Mouse (Mus musculus) hematopoietic stem cell, adult 5-6 weeks (primary cell): ENCODE results near the gene Gm10718. TPM values are rescaled to one million over a fixed set of nuclear protein-coding genes. Genes with fewer than 3 reads are reported as not detected.
"Not testable (repeated sequence)": the region's sequence is repeated elsewhere in the genome, so short reads cannot be mapped to it uniquely, and the experiment has no call there.

Experiments used
- ATAC-seq, 2 experiments: fragments of 125-278 bp in 1 of 2; replicated peaks in 1 of 2; 2 replicates each; pipeline ENCODE4 v1.8.0; 2016 to 2017; ENCODE audit warnings: inconsistent platforms in 2 of 2, mild to moderate bottlenecking in 2 of 2, moderate number of reproducible peaks in 2 of 2, low read depth in 1 of 2, moderate TSS enrichment in 1 of 2; ENCODE audit not compliant: low FRiP score in 2 of 2, poor library complexity in 2 of 2, severe bottlenecking in 2 of 2, insufficient read depth in 1 of 2, low TSS enrichment in 1 of 2
- total RNA-seq: library from RNA; stranded (forward); fragments of 172-1452, 232-1000 nt; gene quantifications from 2 replicates; pipeline ENCODE4 v1.2.3, GENCODE M21; 2017

Gene Gm10718
- total RNA-seq, 1 experiment from 2014 or later: 1.5 TPM

- ATAC-seq: not testable (repeated sequence)
These were observed 885 bp upstream of the Gm10718 start for GRCm38 (mm10) chr9:3022316-3023008.

DNA sequence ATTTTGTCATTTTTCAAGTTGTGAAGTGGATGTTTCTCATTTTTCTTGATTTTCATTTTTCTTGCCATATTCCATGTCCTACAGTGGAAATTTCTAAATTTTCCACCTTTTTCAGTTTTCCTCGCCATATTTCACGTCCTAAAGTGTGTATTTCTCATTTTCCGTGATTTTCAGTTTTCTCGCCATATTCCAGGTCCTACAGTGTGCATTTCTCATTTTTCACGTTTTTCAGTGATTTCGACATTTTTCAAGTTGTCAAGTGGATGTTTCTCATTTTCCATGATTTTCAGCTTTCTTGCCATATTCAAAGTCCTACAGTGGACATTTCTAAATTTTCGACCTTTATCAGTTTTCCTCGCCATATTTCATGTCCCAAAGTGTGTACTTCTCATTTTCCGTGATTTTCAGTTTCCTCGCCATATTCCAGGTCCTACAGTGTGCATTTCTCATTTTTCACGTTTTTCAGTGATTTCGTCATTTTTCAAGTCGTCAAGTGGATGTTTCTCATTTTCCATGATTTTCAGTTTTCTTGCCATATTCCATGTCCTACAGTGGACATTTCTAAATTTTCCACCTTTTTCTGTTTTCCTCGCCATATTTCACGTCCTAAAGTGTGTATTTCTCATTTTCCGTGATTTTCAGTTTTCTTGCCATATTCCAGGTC lies 770 bp downstream of the Gm10718 start:
- not testable (repeated sequence) for ATAC-seq

- ATAC-seq: not testable (repeated sequence)
These were observed 1.6 kb downstream of the Gm10718 start, which contains the start of gene Gm10717 for GRCm38 (mm10) chr9:3024912-3025467. TSS of gene Gm10717 (plus strand) at chr9:3025417.

GRCm38 (mm10) chr9:3025653-3026052 lies 2.3 kb downstream of the Gm10718 start:
- not testable (repeated sequence) for ATAC-seq

- not testable (repeated sequence) for ATAC-seq
These were observed 2.8 kb downstream of the Gm10718 start for GRCm38 (mm10) chr9:3026136-3026535.

GRCm38 (mm10) chr9:3026741-3027140 lies 3.4 kb downstream of the Gm10718 start:
- not testable (repeated sequence) for ATAC-seq

- 0 out of 4 replicates have a peak, but pooled peaks of 1 of the 2 experiments have one; percentile 16 for ATAC-seq
These were observed 3.9 kb downstream of the Gm10718 start for GRCm38 (mm10) chr9:3027200-3027599.

DNA sequence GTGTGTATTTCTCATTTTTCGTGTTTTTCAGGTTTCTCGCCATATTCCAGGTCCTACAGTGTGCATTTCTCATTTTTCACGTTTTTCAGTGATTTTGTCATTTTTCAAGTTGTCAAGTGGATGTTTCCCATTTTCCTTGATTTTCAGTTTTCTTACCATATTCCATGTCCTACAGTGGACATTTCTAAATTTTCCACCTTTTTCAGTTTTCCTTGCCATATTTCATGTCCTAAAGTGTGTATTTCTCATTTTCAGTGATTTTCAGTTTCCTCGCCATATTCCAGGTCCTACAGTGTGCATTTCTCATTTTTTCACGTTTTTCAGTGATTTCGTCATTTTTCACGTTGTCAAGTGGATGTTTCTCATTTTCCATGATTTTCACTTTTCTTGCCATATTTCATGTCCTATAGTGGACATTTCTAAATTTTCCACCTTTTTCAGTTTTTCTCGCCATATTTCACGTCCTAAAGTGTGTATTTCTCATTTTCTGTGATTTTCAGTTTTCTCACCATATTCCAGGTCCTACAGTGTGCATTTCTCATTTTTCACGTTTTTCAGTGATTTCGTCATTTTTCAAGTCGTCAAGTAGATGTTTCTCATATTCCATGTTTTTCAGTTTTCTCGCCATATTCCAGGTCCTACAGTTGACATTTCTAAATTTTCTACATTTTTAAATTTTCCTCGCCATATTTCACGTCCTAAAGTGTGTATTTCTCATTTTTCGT lies 6.1 kb downstream of the Gm10718 start:
- not testable (repeated sequence) for ATAC-seq

- ATAC-seq: not testable (repeated sequence)
These were observed 7.5 kb downstream of the Gm10718 start for GRCm38 (mm10) chr9:3030677-3031318.

- ATAC-seq: not testable (repeated sequence)
These were observed 11.0 kb downstream of the Gm10718 start, which contains the start of gene Gm17535 for GRCm38 (mm10) chr9:3034299-3034698. TSS of gene Gm17535 (plus strand) at chr9:3034599.

- not testable (repeated sequence) for ATAC-seq
These were observed 13.2 kb downstream of the Gm10718 start, which contains the start of gene Gm10715 for GRCm38 (mm10) chr9:3036577-3036976. TSS of gene Gm10715 (plus strand) at chr9:3036877.

DNA sequence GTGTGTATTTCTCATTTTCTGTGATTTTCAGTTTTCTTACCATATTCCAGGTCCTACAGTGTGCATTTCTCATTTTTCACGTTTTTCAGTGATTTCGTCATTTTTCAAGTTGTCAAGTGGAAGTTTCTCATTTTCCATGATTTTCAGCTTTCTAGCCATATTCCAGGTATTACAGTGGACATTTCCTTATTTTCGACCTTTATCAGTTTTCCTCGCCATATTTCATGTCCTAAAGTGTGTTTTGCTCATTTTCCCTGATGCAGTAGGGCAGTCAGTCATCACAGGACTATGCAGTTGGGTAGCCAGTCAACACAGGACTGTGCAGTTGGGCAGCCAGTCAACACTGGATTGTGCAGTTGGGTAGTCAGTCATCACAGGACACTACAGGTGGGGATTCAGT lies 14.8 kb downstream of the Gm10718 start:
- ATAC-seq: not testable (repeated sequence)

Other genes starting within 250 kb of the Gm10718 start
- gene Gm10722, start 22.6 kb upstream of the Gm10718 start, total RNA-seq: not detected in 2 replicates
- gene Gm11168, start 20.2 kb upstream of the Gm10718 start, total RNA-seq: 3.3 TPM in 1 of 2 replicates, not detected in the other
- gene Gm10721, start 10.4 kb upstream of the Gm10718 start, total RNA-seq: 1.8 TPM in 1 of 2 replicates, not detected in the other
- gene Gm10720, start 7.9 kb upstream of the Gm10718 start, total RNA-seq: not detected in 2 replicates
- gene Gm10719, start 6.1 kb upstream of the Gm10718 start, total RNA-seq: 0.75 and 3.6 TPM in 2 replicates
- gene Gm10717, start 1.9 kb downstream of the Gm10718 start, total RNA-seq: 1.5 and 3.1 TPM in 2 replicates
- not detected in 2 replicates for gene Gm17535, start 11.1 kb downstream of the Gm10718 start, total RNA-seq
- gene Gm10715, start 13.3 kb downstream of the Gm10718 start, total RNA-seq: not detected in 2 replicates